Mouse (Mus musculus): ENCODE data around the gene Kcnj1. TPM values are rescaled to one million over a fixed set of nuclear protein-coding genes. Genes with fewer than 3 reads are reported as not detected.

Gene Kcnj1
- polyA plus RNA-seq, 1 experiment from 2014 or later, result not detected

- DNase-seq (ENCODE audit: low spot score), result no peak
- Histone ChIP-seq H3K9me3 (replicated peaks) (0 out of 2 replicates have a peak, but pooled peaks cover 4% of the 10 kb centered on the region), H3K36me3 (no peaks in the 10 kb centered on the region), H3K4me1 (peaks cover 8% of the 10 kb centered on the region), H3K27me3 (ENCODE audit: low read depth, poor library complexity, severe bottlenecking) (no peaks in the 10 kb centered on the region), H3K27ac (replicated peaks) (no peak overlapping the region), H3K4me3 (no peak overlapping the region)
- 59% methylated on average over 2 of the region's 2 CpGs for WGBS
Observed at GRCm38 (mm10) chr9:32368812-32369211, 3.5 kb upstream of the Kcnj1 start.

GRCm38 (mm10) chr9:32369388-32369787 is 2.9 kb upstream of the Kcnj1 start:
- 54% methylated on average over 6 of the region's 6 CpGs for WGBS
- 0 out of 2 replicates have a peak, but pooled peaks cover 4% of the 10 kb centered on the region for H3K9me3 ChIP-seq (replicated peaks)
- H3K36me3 ChIP-seq, result no peaks in the 10 kb centered on the region
- peaks cover 8% of the 10 kb centered on the region for H3K4me1 ChIP-seq
- H3K27me3 ChIP-seq (ENCODE audit: low read depth, poor library complexity, severe bottlenecking), result no peaks in the 10 kb centered on the region
- no peak overlapping the region for H3K27ac ChIP-seq (replicated peaks)
- DNase-seq (ENCODE audit: low spot score), result no peak
- H3K4me3 ChIP-seq, result no peak overlapping the region

GRCm38 (mm10) chr9:32373656-32374055 is 1.4 kb downstream of the Kcnj1 start:
- Histone ChIP-seq H3K27ac (replicated peaks) (no peak overlapping the region), H3K9me3 (replicated peaks) (no peaks in the 10 kb centered on the region), H3K4me3 (no peak overlapping the region), H3K4me1 (peaks cover 8% of the 10 kb centered on the region), H3K27me3 (ENCODE audit: low read depth, poor library complexity, severe bottlenecking) (no peaks in the 10 kb centered on the region), H3K36me3 (no peaks in the 10 kb centered on the region)
- DNase-seq (ENCODE audit: low spot score), result no peak
- WGBS, result 94% methylated on average over 6 of the region's 6 CpGs

- no peak for DNase-seq (ENCODE audit: low spot score)
- 92% methylated on average over 7 of the region's 7 CpGs for WGBS
- no peaks in the 10 kb centered on the region for H3K9me3 ChIP-seq (replicated peaks)
- no peak overlapping the region for H3K27ac ChIP-seq (replicated peaks)
- no peaks in the 10 kb centered on the region for H3K27me3 ChIP-seq (ENCODE audit: low read depth, poor library complexity, severe bottlenecking)
- H3K36me3 ChIP-seq, result no peaks in the 10 kb centered on the region
- no peak overlapping the region for H3K4me3 ChIP-seq
- H3K4me1 ChIP-seq, result no peaks in the 10 kb centered on the region
Observed at GRCm38 (mm10) chr9:32376031-32376430, 3.7 kb downstream of the Kcnj1 start.

- Histone ChIP-seq H3K27me3 (ENCODE audit: low read depth, poor library complexity, severe bottlenecking) (no peaks in the 10 kb centered on the region), H3K4me1 (no peaks in the 10 kb centered on the region), H3K4me3 (no peak overlapping the region), H3K36me3 (no peaks in the 10 kb centered on the region), H3K27ac (replicated peaks) (no peak overlapping the region), H3K9me3 (replicated peaks) (no peaks in the 10 kb centered on the region)
- WGBS, result 90% methylated on average over 5 of the region's 5 CpGs
- DNase-seq (ENCODE audit: low spot score), result no peak
Observed at GRCm38 (mm10) chr9:32376863-32377590, 4.7 kb downstream of the Kcnj1 start.

- Histone ChIP-seq H3K4me1 (no peaks in the 10 kb centered on the region), H3K27me3 (ENCODE audit: low read depth, poor library complexity, severe bottlenecking) (no peaks in the 10 kb centered on the region), H3K27ac (replicated peaks) (no peak overlapping the region), H3K9me3 (replicated peaks) (no peaks in the 10 kb centered on the region), H3K4me3 (no peak overlapping the region), H3K36me3 (no peaks in the 10 kb centered on the region)
- WGBS, result 86% methylated on average over 4 of the region's 4 CpGs
- no peak for DNase-seq (ENCODE audit: low spot score)
Observed at GRCm38 (mm10) chr9:32384906-32385305, 12.6 kb downstream of the Kcnj1 start.

GRCm38 (mm10) chr9:32388120-32388519 is 15.8 kb downstream of the Kcnj1 start:
- WGBS, result 86% methylated on average over 1 of the region's 1 CpGs
- no peak for DNase-seq (ENCODE audit: low spot score)
- no peak overlapping the region for H3K27ac ChIP-seq (replicated peaks)
- H3K4me1 ChIP-seq, result no peaks in the 10 kb centered on the region
- no peaks in the 10 kb centered on the region for H3K27me3 ChIP-seq (ENCODE audit: low read depth, poor library complexity, severe bottlenecking)
- H3K9me3 ChIP-seq (replicated peaks), result no peaks in the 10 kb centered on the region
- no peaks in the 10 kb centered on the region for H3K36me3 ChIP-seq
- H3K4me3 ChIP-seq, result no peak overlapping the region

GRCm38 (mm10) chr9:32391092-32391491 is 18.8 kb downstream of the Kcnj1 start:
- 79% methylated on average over 5 of the region's 5 CpGs for WGBS
- Histone ChIP-seq H3K27ac (replicated peaks) (no peak overlapping the region), H3K9me3 (replicated peaks) (no peaks in the 10 kb centered on the region), H3K27me3 (ENCODE audit: low read depth, poor library complexity, severe bottlenecking) (no peaks in the 10 kb centered on the region), H3K4me1 (no peaks in the 10 kb centered on the region), H3K36me3 (no peaks in the 10 kb centered on the region), H3K4me3 (no peak overlapping the region)
- DNase-seq (ENCODE audit: low spot score), result no peak

- Histone ChIP-seq H3K4me1 (no peaks in the 10 kb centered on the region), H3K9me3 (replicated peaks) (no peaks in the 10 kb centered on the region), H3K27ac (replicated peaks) (no peak overlapping the region), H3K27me3 (ENCODE audit: low read depth, poor library complexity, severe bottlenecking) (no peaks in the 10 kb centered on the region), H3K4me3 (no peak overlapping the region), H3K36me3 (no peaks in the 10 kb centered on the region)
- DNase-seq (ENCODE audit: low spot score), result no peak
- WGBS, result 87% methylated on average over 9 of the region's 9 CpGs
Observed at GRCm38 (mm10) chr9:32391701-32392100, 19.4 kb downstream of the Kcnj1 start.

- WGBS, result 86% methylated on average over 6 of the region's 6 CpGs
- Histone ChIP-seq H3K4me3 (no peak overlapping the region), H3K36me3 (no peaks in the 10 kb centered on the region), H3K27me3 (ENCODE audit: low read depth, poor library complexity, severe bottlenecking) (no peaks in the 10 kb centered on the region), H3K27ac (replicated peaks) (no peak overlapping the region), H3K4me1 (no peaks in the 10 kb centered on the region), H3K9me3 (replicated peaks) (no peaks in the 10 kb centered on the region)
- DNase-seq (ENCODE audit: low spot score), result no peak
Observed at GRCm38 (mm10) chr9:32392716-32393115, 20.4 kb downstream of the Kcnj1 start.

GRCm38 (mm10) chr9:32394761-32395161 is 22.5 kb downstream of the Kcnj1 start:
- Histone ChIP-seq H3K4me1 (no peaks in the 10 kb centered on the region), H3K27ac (replicated peaks) (no peak overlapping the region), H3K27me3 (ENCODE audit: low read depth, poor library complexity, severe bottlenecking) (no peaks in the 10 kb centered on the region), H3K36me3 (no peaks in the 10 kb centered on the region), H3K4me3 (no peak overlapping the region), H3K9me3 (replicated peaks) (no peaks in the 10 kb centered on the region)
- WGBS, result 88% methylated on average over 4 of the region's 4 CpGs
- DNase-seq (ENCODE audit: low spot score), result no peak

GRCm38 (mm10) chr9:32400212-32400611 is 27.9 kb downstream of the Kcnj1 start:
- Histone ChIP-seq H3K9me3 (replicated peaks) (no peaks in the 10 kb centered on the region), H3K4me1 (no peaks in the 10 kb centered on the region)
- 81% methylated on average over 2 of the region's 2 CpGs for WGBS

GRCm38 (mm10) chr9:32400662-32401161 is 28.4 kb downstream of the Kcnj1 start:
- Histone ChIP-seq H3K27ac (replicated peaks) (no peak overlapping the region), H3K4me1 (no peaks in the 10 kb centered on the region), H3K9me3 (replicated peaks) (no peaks in the 10 kb centered on the region), H3K4me3 (no peak overlapping the region), H3K36me3 (no peaks in the 10 kb centered on the region), H3K27me3 (ENCODE audit: low read depth, poor library complexity, severe bottlenecking) (peaks cover 2% of the 10 kb centered on the region; the same call in 1 of the 2 replicates)
- no peak for DNase-seq (ENCODE audit: low spot score)
- WGBS, result 75% methylated on average over 5 of the region's 5 CpGs

More at GRCm38 (mm10) chr9:32400212-32400611, 27.9 kb downstream of the Kcnj1 start:
- H3K36me3 ChIP-seq, result no peaks in the 10 kb centered on the region
- no peaks in the 10 kb centered on the region for H3K27me3 ChIP-seq (ENCODE audit: low read depth, poor library complexity, severe bottlenecking)
- H3K27ac ChIP-seq (replicated peaks), result no peak overlapping the region
- H3K4me3 ChIP-seq, result no peak overlapping the region
- DNase-seq (ENCODE audit: low spot score), result no peak
